Mouse (Mus musculus): ENCODE results near the gene Porcn. TPM values are rescaled to one million over a fixed set of nuclear protein-coding genes. Genes with fewer than 3 reads are reported as not detected.

The Porcn gene
- 4.7 TPM for polyA plus RNA-seq (2014; fragmentation: Illumina TruSeq; extraction: RNeasy Lipid Tissue Mini Kit (QIAGEN cat#74804); ENCODE audit: low read depth, low replicate concordance)

DNA sequence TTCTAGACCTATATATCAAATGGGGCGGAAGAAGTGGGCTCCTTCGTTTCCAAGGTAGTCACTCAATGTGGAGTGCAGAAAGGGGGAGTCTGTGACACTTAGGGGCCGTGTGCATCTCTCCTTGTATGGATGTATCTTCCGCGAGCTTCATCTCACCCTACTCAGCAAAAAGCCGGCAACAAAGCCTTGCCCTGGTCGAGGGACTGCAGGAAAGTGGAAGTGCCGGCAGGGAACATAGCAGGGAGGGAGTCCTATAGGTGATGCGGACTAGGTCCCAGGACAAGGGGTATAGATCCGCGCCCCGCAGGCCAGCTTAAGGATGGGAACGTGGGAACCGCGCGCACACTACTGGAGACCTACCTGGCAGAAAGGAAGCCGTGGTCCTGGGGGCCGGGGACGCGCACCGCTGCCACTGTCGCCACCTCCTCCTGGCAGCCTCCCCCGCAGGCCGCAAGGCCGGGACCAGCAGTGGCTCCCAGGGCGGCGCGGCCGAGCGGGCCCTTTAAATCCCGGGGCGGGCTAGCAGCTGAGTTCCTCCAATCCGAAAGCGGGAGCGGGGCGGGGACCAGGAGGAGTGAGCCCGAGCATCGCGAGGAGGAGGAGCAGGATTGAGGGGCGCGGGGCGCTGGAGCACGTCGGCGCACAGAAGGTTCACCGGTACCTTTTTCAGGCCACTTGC, at the start of gene Porcn:
Gene Porcn (minus strand): TSS at position 511 of the 679 bp plus-strand sequence.

GRCm38 (mm10) chrX:8252334-8253285, 46.3 kb upstream of the Porcn start, which contains the start of gene Ftsj1:
TSS of gene Ftsj1 (minus strand) at chrX:8252406.

DNA sequence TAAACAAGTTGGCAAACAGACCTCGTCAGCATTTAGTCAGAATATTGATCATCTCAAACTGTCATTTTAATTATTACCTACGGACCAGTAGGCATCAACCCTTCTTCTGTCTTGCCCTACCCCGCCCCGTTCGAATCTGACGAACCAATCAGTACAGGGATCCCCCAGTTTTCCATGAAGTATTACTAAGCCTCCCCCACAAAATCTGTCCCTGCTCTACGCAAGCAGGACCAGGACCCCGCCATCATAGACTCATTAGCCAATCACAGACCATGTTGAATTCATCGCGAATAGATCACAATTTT, 13.0 kb downstream of the Porcn start, which contains the start of gene Ebp:
Gene Ebp (minus strand): TSS at position 94 of the 305 bp plus-strand sequence.

GRCm38 (mm10) chrX:8175504-8176385, 30.6 kb downstream of the Porcn start, which contains the start of gene Tbc1d25:
TSS of gene Tbc1d25 (minus strand) at chrX:8176181.

GRCm38 (mm10) chrX:8145153-8145991, 61.0 kb downstream of the Porcn start, which contains the start of gene Rbm3:
TSS of gene Rbm3 (minus strand) at chrX:8145880.

Other genes with a start within 250 kb of the Porcn start
- not detected for gene Gata1, start 228.5 kb downstream of the Porcn start, polyA plus RNA-seq (2014; fragmentation: Illumina TruSeq; extraction: RNeasy Lipid Tissue Mini Kit (QIAGEN cat#74804); ENCODE audit: low read depth, low replicate concordance)
- gene Glod5, start 188.0 kb downstream of the Porcn start, polyA plus RNA-seq (2014; fragmentation: Illumina TruSeq; extraction: RNeasy Lipid Tissue Mini Kit (QIAGEN cat#74804); ENCODE audit: low read depth, low replicate concordance) = not detected
- gene Suv39h1, start 131.8 kb downstream of the Porcn start, polyA plus RNA-seq (2014; fragmentation: Illumina TruSeq; extraction: RNeasy Lipid Tissue Mini Kit (QIAGEN cat#74804); ENCODE audit: low read depth, low replicate concordance) = 4.6 TPM
- gene Was, start 116.0 kb downstream of the Porcn start, polyA plus RNA-seq (2014; fragmentation: Illumina TruSeq; extraction: RNeasy Lipid Tissue Mini Kit (QIAGEN cat#74804); ENCODE audit: low read depth, low replicate concordance) = 1.2 TPM
- 40.6 TPM for gene Wdr13, start 73.6 kb downstream of the Porcn start, polyA plus RNA-seq (2014; fragmentation: Illumina TruSeq; extraction: RNeasy Lipid Tissue Mini Kit (QIAGEN cat#74804); ENCODE audit: low read depth, low replicate concordance)
- gene Rbm3, start 60.6 kb downstream of the Porcn start, polyA plus RNA-seq (2014; fragmentation: Illumina TruSeq; extraction: RNeasy Lipid Tissue Mini Kit (QIAGEN cat#74804); ENCODE audit: low read depth, low replicate concordance) = 112 TPM
- 3.8 TPM for gene Tbc1d25, start 30.3 kb downstream of the Porcn start, polyA plus RNA-seq (2014; fragmentation: Illumina TruSeq; extraction: RNeasy Lipid Tissue Mini Kit (QIAGEN cat#74804); ENCODE audit: low read depth, low replicate concordance)
- gene Ebp, start 13.0 kb downstream of the Porcn start, polyA plus RNA-seq (2014; fragmentation: Illumina TruSeq; extraction: RNeasy Lipid Tissue Mini Kit (QIAGEN cat#74804); ENCODE audit: low read depth, low replicate concordance) = 18.6 TPM
- gene Ftsj1, start 45.9 kb upstream of the Porcn start, polyA plus RNA-seq (2014; fragmentation: Illumina TruSeq; extraction: RNeasy Lipid Tissue Mini Kit (QIAGEN cat#74804); ENCODE audit: low read depth, low replicate concordance) = 12.9 TPM
- not detected for gene Slc38a5, start 64.6 kb upstream of the Porcn start, polyA plus RNA-seq (2014; fragmentation: Illumina TruSeq; extraction: RNeasy Lipid Tissue Mini Kit (QIAGEN cat#74804); ENCODE audit: low read depth, low replicate concordance)
- not detected for gene Ssxb10, start 120.9 kb upstream of the Porcn start, polyA plus RNA-seq (2014; fragmentation: Illumina TruSeq; extraction: RNeasy Lipid Tissue Mini Kit (QIAGEN cat#74804); ENCODE audit: low read depth, low replicate concordance)
- gene Ssxb9, start 160.5 kb upstream of the Porcn start, polyA plus RNA-seq (2014; fragmentation: Illumina TruSeq; extraction: RNeasy Lipid Tissue Mini Kit (QIAGEN cat#74804); ENCODE audit: low read depth, low replicate concordance) = not detected
- gene Ssxb1, start 206.8 kb upstream of the Porcn start, polyA plus RNA-seq (2014; fragmentation: Illumina TruSeq; extraction: RNeasy Lipid Tissue Mini Kit (QIAGEN cat#74804); ENCODE audit: low read depth, low replicate concordance) = not detected

All from heart, adult 10 weeks (tissue).